Mouse (Mus musculus): ENCODE results near the gene Tppp3. TPM values are rescaled to one million over a fixed set of nuclear protein-coding genes. Genes with fewer than 3 reads are reported as not detected.
A peak's percentile ranks its signal among the peaks of the same experiment; 100 is the strongest.

Tppp3 gene
- polyA plus RNA-seq, 1 experiment = 0.34 TPM

- Histone ChIP-seq H3K36me3 (ENCODE audit: control insufficient read depth) (no peaks in the 10 kb centered on the region), H3K4me3 (replicated peaks) (no peak overlapping the region), H3K4me1 (ENCODE audit: control insufficient read depth) (peaks cover 38% of the 10 kb centered on the region), H3K27me3 (ENCODE audit: control insufficient read depth) (peaks cover 45% of the 10 kb centered on the region), H3K9me3 (ENCODE audit: control insufficient read depth, low read length) (no peaks in the 10 kb centered on the region)
- TF ChIP-seq TAL1 (IDR thresholded peaks at IDR 0.05; ENCODE audit: low read length) (no peak), GATA1 (IDR thresholded peaks at IDR 0.05; ENCODE audit: low read length) (no peak)
Measured at GRCm38 (mm10) chr8:105466246-105466645, 5.1 kb downstream of the Tppp3 start.

GRCm38 (mm10) chr8:105464595-105464994 is 6.7 kb downstream of the Tppp3 start:
- TF ChIP-seq TAL1 (IDR thresholded peaks at IDR 0.05; ENCODE audit: low read length) = no peak
- no peak for TF ChIP-seq GATA1 (IDR thresholded peaks at IDR 0.05; ENCODE audit: low read length)
- Histone ChIP-seq H3K36me3 (ENCODE audit: control insufficient read depth) (no peaks in the 10 kb centered on the region), H3K27me3 (ENCODE audit: control insufficient read depth) (peaks cover 34% of the 10 kb centered on the region), H3K4me1 (ENCODE audit: control insufficient read depth) (peaks cover 21% of the 10 kb centered on the region), H3K9me3 (ENCODE audit: control insufficient read depth, low read length) (no peaks in the 10 kb centered on the region), H3K4me3 (replicated peaks) (no peak overlapping the region)

DNA sequence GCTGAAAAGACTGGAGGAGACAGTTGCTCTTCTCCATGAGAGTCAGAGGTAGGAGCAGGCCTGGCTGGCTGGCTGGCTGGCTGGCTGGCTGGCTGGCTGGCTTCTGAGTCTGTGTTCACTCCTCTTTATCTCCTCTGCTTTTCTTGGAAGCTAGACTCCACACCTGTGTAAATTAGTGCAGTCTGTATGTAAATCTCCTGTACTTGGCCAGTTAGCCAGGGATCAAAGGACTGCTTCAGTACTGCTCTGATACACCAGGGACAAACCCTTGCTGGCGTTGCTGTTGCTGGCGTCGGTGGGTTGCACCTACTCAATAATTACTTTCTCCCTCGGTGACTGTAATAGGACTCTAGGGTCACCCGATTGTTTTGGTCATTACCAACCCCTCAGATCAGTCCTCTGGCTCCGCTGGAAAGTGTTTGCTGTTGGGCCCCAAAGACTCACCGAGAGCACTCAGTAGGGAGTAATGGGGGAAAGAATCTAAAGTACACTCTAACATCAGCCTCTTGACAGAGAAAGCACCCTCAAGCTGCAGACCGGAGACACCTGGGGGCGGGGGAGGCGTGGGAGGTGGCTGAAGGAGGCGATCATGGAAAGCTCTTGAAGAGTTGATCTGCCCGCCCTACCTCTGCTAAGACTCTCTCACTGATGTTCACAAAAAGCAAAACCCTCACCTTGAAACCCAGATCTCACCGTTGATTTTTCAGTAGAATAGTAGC is 10.1 kb downstream of the Tppp3 start:
- Histone ChIP-seq H3K4me3 (replicated peaks) (no peak overlapping the region), H3K36me3 (ENCODE audit: control insufficient read depth) (no peaks in the 10 kb centered on the region), H3K27me3 (ENCODE audit: control insufficient read depth) (peaks cover 39% of the 10 kb centered on the region), H3K9me3 (ENCODE audit: control insufficient read depth, low read length) (no peaks in the 10 kb centered on the region), H3K4me1 (ENCODE audit: control insufficient read depth) (peaks cover 9% of the 10 kb centered on the region)
- no peak for TF ChIP-seq GATA1 (IDR thresholded peaks at IDR 0.05; ENCODE audit: low read length)

- H3K4me3 ChIP-seq (replicated peaks) = peak overlapping the region; percentile 25
- peaks cover 21% of the 10 kb centered on the region for H3K27me3 ChIP-seq (ENCODE audit: control insufficient read depth)
- peaks cover 42% of the 10 kb centered on the region for H3K4me1 ChIP-seq (ENCODE audit: control insufficient read depth)
- TF ChIP-seq TAL1 (IDR thresholded peaks at IDR 0.05; ENCODE audit: low read length) = no peak
- no peaks in the 10 kb centered on the region for H3K36me3 ChIP-seq (ENCODE audit: control insufficient read depth)
- no peaks in the 10 kb centered on the region for H3K9me3 ChIP-seq (ENCODE audit: control insufficient read depth, low read length)
Measured at GRCm38 (mm10) chr8:105455218-105455617, 16.1 kb downstream of the Tppp3 start.

- Histone ChIP-seq H3K4me3 (replicated peaks) (no peak overlapping the region), H3K27me3 (ENCODE audit: control insufficient read depth) (peaks cover 18% of the 10 kb centered on the region), H3K9me3 (ENCODE audit: control insufficient read depth, low read length) (no peaks in the 10 kb centered on the region), H3K36me3 (ENCODE audit: control insufficient read depth) (no peaks in the 10 kb centered on the region), H3K4me1 (ENCODE audit: control insufficient read depth) (peaks cover 53% of the 10 kb centered on the region)
- TF ChIP-seq GATA1 (IDR thresholded peaks at IDR 0.05; ENCODE audit: low read length) (no peak), TAL1 (IDR thresholded peaks at IDR 0.05; ENCODE audit: low read length) (no peak)
Measured at GRCm38 (mm10) chr8:105454088-105454487, 17.2 kb downstream of the Tppp3 start.

- no peak for TF ChIP-seq GATA1 (IDR thresholded peaks at IDR 0.05; ENCODE audit: low read length)
- peaks cover 14% of the 10 kb centered on the region for H3K27me3 ChIP-seq (ENCODE audit: control insufficient read depth)
- no peaks in the 10 kb centered on the region for H3K36me3 ChIP-seq (ENCODE audit: control insufficient read depth)
- peaks cover 61% of the 10 kb centered on the region for H3K4me1 ChIP-seq (ENCODE audit: control insufficient read depth)
- no peaks in the 10 kb centered on the region for H3K9me3 ChIP-seq (ENCODE audit: control insufficient read depth, low read length)
- H3K4me3 ChIP-seq (replicated peaks) = no peak overlapping the region
Measured at GRCm38 (mm10) chr8:105453296-105453695, 18.0 kb downstream of the Tppp3 start.

GRCm38 (mm10) chr8:105451903-105452603 is 19.3 kb downstream of the Tppp3 start:
- Histone ChIP-seq H3K4me1 (ENCODE audit: control insufficient read depth) (peaks cover 70% of the 10 kb centered on the region), H3K27me3 (ENCODE audit: control insufficient read depth) (peaks cover 6% of the 10 kb centered on the region; the same call in 1 of the 2 replicates), H3K36me3 (ENCODE audit: control insufficient read depth) (no peaks in the 10 kb centered on the region), H3K9me3 (ENCODE audit: control insufficient read depth, low read length) (no peaks in the 10 kb centered on the region), H3K4me3 (replicated peaks) (no peak overlapping the region)
- TF ChIP-seq GATA1 (IDR thresholded peaks at IDR 0.05; ENCODE audit: low read length) (no peak), TAL1 (IDR thresholded peaks at IDR 0.05; ENCODE audit: low read length) (no peak)

GRCm38 (mm10) chr8:105450977-105451376 is 20.3 kb downstream of the Tppp3 start:
- no peaks in the 10 kb centered on the region for H3K9me3 ChIP-seq (ENCODE audit: control insufficient read depth, low read length)
- H3K36me3 ChIP-seq (ENCODE audit: control insufficient read depth) = no peaks in the 10 kb centered on the region
- H3K27me3 ChIP-seq (ENCODE audit: control insufficient read depth) = peaks cover 6% of the 10 kb centered on the region; the same call in 1 of the 2 replicates
- no peak overlapping the region for H3K4me3 ChIP-seq (replicated peaks)
- no peak for TF ChIP-seq GATA1 (IDR thresholded peaks at IDR 0.05; ENCODE audit: low read length)
- no peak for TF ChIP-seq TAL1 (IDR thresholded peaks at IDR 0.05; ENCODE audit: low read length)
- peaks cover 79% of the 10 kb centered on the region for H3K4me1 ChIP-seq (ENCODE audit: control insufficient read depth)

GRCm38 (mm10) chr8:105448596-105448995 is 22.7 kb downstream of the Tppp3 start:
- Histone ChIP-seq H3K4me1 (ENCODE audit: control insufficient read depth) (peaks cover 82% of the 10 kb centered on the region), H3K4me3 (replicated peaks) (peak overlapping the region; percentile 52), H3K9me3 (ENCODE audit: control insufficient read depth, low read length) (peaks cover 2% of the 10 kb centered on the region; the same call in 1 of the 2 replicates), H3K27me3 (ENCODE audit: control insufficient read depth) (peaks cover 6% of the 10 kb centered on the region; the same call in 1 of the 2 replicates), H3K36me3 (ENCODE audit: control insufficient read depth) (no peaks in the 10 kb centered on the region)
- TF ChIP-seq GATA1 (IDR thresholded peaks at IDR 0.05; ENCODE audit: low read length) (no peak), TAL1 (IDR thresholded peaks at IDR 0.05; ENCODE audit: low read length) (peak; percentile 62; the same call in 2 of the 3 replicates)
